ENCODE assay signal across 7 mouse cellular contexts in the genomic region with DNA sequence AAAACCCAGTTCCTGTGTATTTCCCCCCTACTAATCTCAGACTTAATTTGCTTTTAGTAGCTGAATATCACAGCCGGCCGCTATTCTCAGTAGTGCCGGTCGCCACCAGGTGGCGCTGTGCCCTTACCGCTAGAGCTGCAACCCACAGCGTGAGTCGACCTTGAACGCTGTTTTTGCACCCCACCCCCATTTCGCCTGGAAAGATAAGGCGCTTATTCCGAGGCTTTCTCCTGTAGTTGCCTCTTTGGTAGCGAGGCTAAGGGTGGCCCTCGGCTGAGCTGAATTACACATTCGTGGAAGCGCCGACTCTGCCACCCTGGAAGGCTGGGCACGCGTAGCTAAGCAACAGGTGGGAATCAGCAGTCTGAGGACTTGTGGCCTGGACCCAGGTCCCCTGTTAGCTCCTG. TPM values are rescaled to one million over a fixed set of nuclear protein-coding genes. Genes with fewer than 3 reads are reported as not detected.
DNase-seq lines count a peak whose midpoint lies in the region; ATAC-seq and TF ChIP-seq lines count a peak whose summit lies in the region.

No protein-coding gene starts in this region.

- TF ChIP-seq CTCF in gastrocnemius, adult 2 months (IDR thresholded peaks at IDR 0.05), result peak; percentile 99; the same call in 1 of the 2 replicates

- H3K9ac ChIP-seq in limb, embryonic 12.5 days (replicated peaks), result 0 out of 2 replicates have a peak overlapping the region, but pooled peaks have one; percentile 12
- H3K9ac ChIP-seq in midbrain, embryonic 14.5 days (replicated peaks; ENCODE audit: low read length), result no peak overlapping the region; the same call in 1 of the 2 replicates

- H3K9me3 ChIP-seq in limb, embryonic 12.5 days, result peaks cover 8% of the 10 kb centered on the region; the same call in 1 of the 2 replicates
- H3K9me3 ChIP-seq in midbrain, embryonic 14.5 days (ENCODE audit: control insufficient read depth, low read length), result no peaks in the 10 kb centered on the region

- no peaks in the 10 kb centered on the region for H3K4me1 ChIP-seq in limb, embryonic 12.5 days (replicated peaks)
- H3K4me1 ChIP-seq in midbrain, embryonic 14.5 days (ENCODE audit: control insufficient read depth, insufficient read depth, low read length), result no peaks in the 10 kb centered on the region

- H3K4me2 ChIP-seq in limb, embryonic 12.5 days, result peak overlapping the region; percentile 55
- H3K4me2 ChIP-seq in midbrain, embryonic 14.5 days (ENCODE audit: low read length), result peak overlapping the region; percentile 50

- peak overlapping the region; percentile 66 for H3K4me3 ChIP-seq in gastrocnemius, adult 2 months
- peak overlapping the region; percentile 29 for H3K4me3 ChIP-seq in limb, embryonic 12.5 days (replicated peaks)
- H3K4me3 ChIP-seq in midbrain, embryonic 14.5 days (replicated peaks; ENCODE audit: low read depth, low read length), result peak overlapping the region; percentile 18; the same call in 1 of the 2 replicates

- H3K27ac ChIP-seq in gastrocnemius, adult 2 months, result peak overlapping the region; percentile 68
- H3K27ac ChIP-seq in limb, embryonic 12.5 days, result no peak overlapping the region
- no peak overlapping the region for H3K27ac ChIP-seq in midbrain, embryonic 14.5 days (replicated peaks; ENCODE audit: low read depth, low read length)

- DNase-seq in adrenal gland, adult (ENCODE audit: inconsistent age in 2 of 2, low spot score in 1 of 2), result peak; percentile 79 to 93
- peak; percentile 78 to 79 for DNase-seq in cerebellum, postnatal 36 days
- DNase-seq in gastrocnemius, adult 2 months, result peak; percentile 83
- peak; percentile 89 for DNase-seq in induced T-regulatory cell, adult 2 months (ENCODE audit: low read depth)
- DNase-seq in midbrain, embryonic 14.5 days, result peak; percentile 95
- DNase-seq in spleen, adult 18-20 months, result peak; percentile 43 to 80

- peaks cover 3% of the 10 kb centered on the region; the same call in 1 of the 2 replicates for H3K27me3 ChIP-seq in limb, embryonic 12.5 days
- no peaks in the 10 kb centered on the region for H3K27me3 ChIP-seq in midbrain, embryonic 14.5 days (ENCODE audit: control insufficient read depth, insufficient read depth, low read length)

- H3K36me3 ChIP-seq in limb, embryonic 12.5 days, result no peaks in the 10 kb centered on the region
- no peaks in the 10 kb centered on the region for H3K36me3 ChIP-seq in midbrain, embryonic 14.5 days (ENCODE audit: control insufficient read depth, insufficient read depth, low read length)

- peak; percentile 73 for ATAC-seq in limb, embryonic 12.5 days (ENCODE audit: insufficient number of reproducible peaks, insufficient read depth, low FRiP score, low TSS enrichment, low read depth)
- peak; percentile 57; the same call in 1 of the 2 replicates for ATAC-seq in midbrain, embryonic 14.5 days (ENCODE audit: low FRiP score, low TSS enrichment)

- WGBS in limb, embryonic 12.5 days, result 21% methylated on average over 19 of the region's 19 CpGs
- 18% methylated on average over 19 of the region's 19 CpGs for WGBS in midbrain, embryonic 14.5 days

- intact Hi-C loops in gastrocnemius, adult 2 months (cut with DNase I), result no loop called here

RNA-seq across cellular contexts. Expression of a gene that starts 8.9 kb away (rescaled TPM):
- 1 to 10 TPM; 6.0 to 6.5 TPM for total RNA-seq in gastrocnemius, adult 2 months (2021)
- 172 and 174 TPM in 2 replicates for polyA plus RNA-seq in limb, embryonic 12.5 days (2016; fragmentation: Nextera tagmentation; extraction: Ambion mirVana)
- polyA plus RNA-seq in midbrain, embryonic 14.5 days (2014; fragmentation: Nextera tagmentation; extraction: Ambion mirVana), result 88.0 and 97.8 TPM in 2 replicates

RNA-seq across cellular contexts. Expression of a gene that starts 22.9 kb away (rescaled TPM):
- total RNA-seq in gastrocnemius, adult 2 months (2021), result not detected
- not detected in 2 replicates for polyA plus RNA-seq in limb, embryonic 12.5 days (2016; fragmentation: Nextera tagmentation; extraction: Ambion mirVana)
- not detected in 2 replicates for polyA plus RNA-seq in midbrain, embryonic 14.5 days (2014; fragmentation: Nextera tagmentation; extraction: Ambion mirVana)

RNA-seq across cellular contexts. Expression of a gene that starts 24.6 kb away (rescaled TPM):
- total RNA-seq in gastrocnemius, adult 2 months (2021), result not detected
- 0.53 and 0.90 TPM in 2 replicates for polyA plus RNA-seq in limb, embryonic 12.5 days (2016; fragmentation: Nextera tagmentation; extraction: Ambion mirVana)
- polyA plus RNA-seq in midbrain, embryonic 14.5 days (2014; fragmentation: Nextera tagmentation; extraction: Ambion mirVana), result 0.09 TPM in 1 of 2 replicates, not detected in the other

RNA-seq across cellular contexts. Expression of a gene that starts 40.5 kb away (rescaled TPM):
- 1 to 10 TPM; 3.8 to 4.3 TPM for total RNA-seq in gastrocnemius, adult 2 months (2021)
- 28.2 and 29.2 TPM in 2 replicates for polyA plus RNA-seq in limb, embryonic 12.5 days (2016; fragmentation: Nextera tagmentation; extraction: Ambion mirVana)
- 41.0 and 45.3 TPM in 2 replicates for polyA plus RNA-seq in midbrain, embryonic 14.5 days (2014; fragmentation: Nextera tagmentation; extraction: Ambion mirVana)

RNA-seq across cellular contexts. Expression of a gene that starts 48.4 kb away (rescaled TPM):
- total RNA-seq in gastrocnemius, adult 2 months (2021), result under 1 TPM in 1 of 2 experiments, not detected in 1; 0.33 TPM
- polyA plus RNA-seq in limb, embryonic 12.5 days (2016; fragmentation: Nextera tagmentation; extraction: Ambion mirVana), result 0.29 and 0.53 TPM in 2 replicates
- 3.6 TPM in 2 replicates for polyA plus RNA-seq in midbrain, embryonic 14.5 days (2014; fragmentation: Nextera tagmentation; extraction: Ambion mirVana)
